Mouse (Mus musculus): Measurements from ENCODE around the gene Resf1. TPM values are rescaled to one million over a fixed set of nuclear protein-coding genes. Genes with fewer than 3 reads are reported as not detected.

Gene Resf1
- polyA plus RNA-seq, 1 experiment = 3.8 TPM

GRCm38 (mm10) chr6:149310226-149310625, 1.0 kb downstream of the Resf1 start:
- peaks cover 78% of the 10 kb centered on the region for H3K36me3 ChIP-seq (replicated peaks; ENCODE audit: low read length)
- H3K4me1 ChIP-seq = peaks cover 74% of the 10 kb centered on the region
- H3K27me3 ChIP-seq (replicated peaks) = no peaks in the 10 kb centered on the region
- peaks cover 21% of the 10 kb centered on the region for H3K9me3 ChIP-seq
- H3K4me3 ChIP-seq (replicated peaks) = peak overlapping the region; percentile 93
- TF ChIP-seq FLI1 (IDR thresholded peaks at IDR 0.05; ENCODE audit: low read length) = no peak
- TF ChIP-seq GATA1 (IDR thresholded peaks at IDR 0.05; ENCODE audit: borderline replicate concordance, low read length) = no peak

- H3K4me1 ChIP-seq = peaks cover 78% of the 10 kb centered on the region
- no peak for TF ChIP-seq FLI1 (IDR thresholded peaks at IDR 0.05; ENCODE audit: low read length)
- peaks cover 13% of the 10 kb centered on the region for H3K9me3 ChIP-seq
- H3K36me3 ChIP-seq (replicated peaks; ENCODE audit: low read length) = peaks cover 78% of the 10 kb centered on the region
- no peaks in the 10 kb centered on the region for H3K27me3 ChIP-seq (replicated peaks)
- H3K4me3 ChIP-seq (replicated peaks) = peak overlapping the region; percentile 93
Measured at GRCm38 (mm10) chr6:149311044-149311443, 1.8 kb downstream of the Resf1 start.

DNA sequence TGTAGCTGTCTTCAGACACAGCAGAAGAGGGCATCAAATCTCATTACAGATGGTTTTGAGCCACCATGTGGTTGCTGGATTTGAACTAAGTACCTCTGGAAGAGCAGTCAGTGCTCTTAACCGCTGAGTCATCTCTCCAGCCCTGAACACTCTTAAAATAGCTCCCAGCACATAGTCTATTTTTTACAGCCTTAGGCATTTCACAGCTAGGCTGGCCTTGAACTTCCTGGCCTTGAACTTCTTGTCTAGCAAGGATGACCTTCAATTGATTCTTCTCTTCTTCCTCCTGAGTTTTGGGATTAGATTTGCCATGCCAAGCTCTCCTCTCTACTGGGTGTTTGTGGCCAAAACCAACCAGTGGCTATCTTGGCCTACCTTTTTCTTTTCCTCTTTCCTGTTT, 2.6 kb downstream of the Resf1 start:
- H3K27me3 ChIP-seq (replicated peaks) = no peaks in the 10 kb centered on the region
- H3K9me3 ChIP-seq = peaks cover 11% of the 10 kb centered on the region; the same call in 1 of the 2 replicates
- H3K36me3 ChIP-seq (replicated peaks; ENCODE audit: low read length) = peaks cover 79% of the 10 kb centered on the region
- TF ChIP-seq GATA1 (IDR thresholded peaks at IDR 0.05; ENCODE audit: borderline replicate concordance, low read length) (no peak), FLI1 (IDR thresholded peaks at IDR 0.05; ENCODE audit: low read length) (no peak)
- peak overlapping the region; percentile 93 for H3K4me3 ChIP-seq (replicated peaks)
- peaks cover 74% of the 10 kb centered on the region for H3K4me1 ChIP-seq

DNA sequence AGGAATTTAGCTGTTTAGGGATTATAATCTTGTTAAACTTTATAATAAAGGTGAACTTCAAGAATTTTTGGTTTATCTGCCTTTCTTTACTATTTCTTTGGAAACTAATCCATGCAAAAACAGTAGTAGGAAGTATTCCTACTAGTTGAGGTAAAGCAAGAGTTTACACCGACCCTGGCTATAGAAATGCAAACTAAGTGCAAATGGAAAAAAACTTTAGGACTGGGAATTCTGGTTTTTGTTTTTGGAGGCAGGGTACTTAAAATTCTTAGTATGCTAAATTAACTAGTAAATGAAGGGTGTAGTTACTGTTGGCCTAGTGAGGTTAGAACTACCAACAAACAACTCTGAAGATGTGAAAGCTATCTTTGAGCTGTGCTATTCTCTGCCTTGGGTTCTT, 3.0 kb downstream of the Resf1 start:
- TF ChIP-seq GATA1 (IDR thresholded peaks at IDR 0.05; ENCODE audit: borderline replicate concordance, low read length) = no peak
- TF ChIP-seq FLI1 (IDR thresholded peaks at IDR 0.05; ENCODE audit: low read length) = no peak
- H3K36me3 ChIP-seq (replicated peaks; ENCODE audit: low read length) = peaks cover 79% of the 10 kb centered on the region
- H3K9me3 ChIP-seq = peaks cover 8% of the 10 kb centered on the region; the same call in 1 of the 2 replicates
- H3K27me3 ChIP-seq (replicated peaks) = no peaks in the 10 kb centered on the region
- H3K4me1 ChIP-seq = peaks cover 72% of the 10 kb centered on the region
- peak overlapping the region; percentile 93 for H3K4me3 ChIP-seq (replicated peaks)

DNA sequence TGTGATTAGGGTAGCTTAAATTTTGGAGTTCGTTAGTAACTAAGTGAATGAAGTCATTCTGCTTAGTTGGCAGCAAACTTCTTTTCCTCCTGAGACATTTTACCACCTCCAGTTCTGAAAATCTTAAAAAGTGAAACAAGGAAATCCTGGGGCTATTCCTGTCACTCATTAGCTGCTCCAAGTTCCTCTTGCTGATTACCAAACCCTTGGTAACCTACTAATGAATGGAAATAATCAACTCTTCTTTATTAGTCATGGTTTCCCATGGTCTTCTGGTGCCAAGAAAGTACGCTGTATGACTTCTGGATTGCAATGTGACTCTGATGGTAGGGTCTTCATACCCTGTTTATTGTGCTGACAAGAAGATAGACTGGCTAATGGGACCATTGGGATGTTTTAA, 5.7 kb downstream of the Resf1 start:
- no peak for TF ChIP-seq GATA1 (IDR thresholded peaks at IDR 0.05; ENCODE audit: borderline replicate concordance, low read length)
- TF ChIP-seq FLI1 (IDR thresholded peaks at IDR 0.05; ENCODE audit: low read length) = no peak
- no peaks in the 10 kb centered on the region for H3K27me3 ChIP-seq (replicated peaks)
- peaks cover 64% of the 10 kb centered on the region for H3K4me1 ChIP-seq
- H3K36me3 ChIP-seq (replicated peaks; ENCODE audit: low read length) = peaks cover 94% of the 10 kb centered on the region
- H3K4me3 ChIP-seq (replicated peaks) = peak overlapping the region; percentile 88
- H3K9me3 ChIP-seq = no peaks in the 10 kb centered on the region

- no peak for TF ChIP-seq GATA1 (IDR thresholded peaks at IDR 0.05; ENCODE audit: borderline replicate concordance, low read length)
- TF ChIP-seq FLI1 (IDR thresholded peaks at IDR 0.05; ENCODE audit: low read length) = no peak
- Histone ChIP-seq H3K36me3 (replicated peaks; ENCODE audit: low read length) (peaks cover 98% of the 10 kb centered on the region), H3K4me3 (replicated peaks) (no peak overlapping the region)
Measured at GRCm38 (mm10) chr6:149323523-149324241, 14.5 kb downstream of the Resf1 start.

GRCm38 (mm10) chr6:149324242-149324633, 15.0 kb downstream of the Resf1 start:
- H3K36me3 ChIP-seq (replicated peaks; ENCODE audit: low read length) = peaks cover 98% of the 10 kb centered on the region
- TF ChIP-seq FLI1 (IDR thresholded peaks at IDR 0.05; ENCODE audit: low read length) = no peak
- no peak for TF ChIP-seq GATA1 (IDR thresholded peaks at IDR 0.05; ENCODE audit: borderline replicate concordance, low read length)
- H3K27me3 ChIP-seq (replicated peaks) = no peaks in the 10 kb centered on the region

More at GRCm38 (mm10) chr6:149323523-149324241, 14.5 kb downstream of the Resf1 start:
- Histone ChIP-seq H3K27me3 (replicated peaks) (no peaks in the 10 kb centered on the region), H3K9me3 (peaks cover 14% of the 10 kb centered on the region; the same call in 1 of the 2 replicates), H3K4me1 (peaks cover 34% of the 10 kb centered on the region)

GRCm38 (mm10) chr6:149329071-149329470, 19.9 kb downstream of the Resf1 start:
- peak overlapping the region; percentile 51 for H3K4me3 ChIP-seq (replicated peaks)
- H3K36me3 ChIP-seq (replicated peaks; ENCODE audit: low read length) = peaks cover 100% of the 10 kb centered on the region
- H3K9me3 ChIP-seq = peaks cover 14% of the 10 kb centered on the region; the same call in 1 of the 2 replicates
- TF ChIP-seq GATA1 (IDR thresholded peaks at IDR 0.05; ENCODE audit: borderline replicate concordance, low read length) = no peak
- TF ChIP-seq FLI1 (IDR thresholded peaks at IDR 0.05; ENCODE audit: low read length) = no peak
- peaks cover 20% of the 10 kb centered on the region for H3K4me1 ChIP-seq
- no peaks in the 10 kb centered on the region for H3K27me3 ChIP-seq (replicated peaks)

More at GRCm38 (mm10) chr6:149324242-149324633, 15.0 kb downstream of the Resf1 start:
- Histone ChIP-seq H3K4me1 (peaks cover 38% of the 10 kb centered on the region), H3K4me3 (replicated peaks) (no peak overlapping the region), H3K9me3 (peaks cover 14% of the 10 kb centered on the region; the same call in 1 of the 2 replicates)

GRCm38 (mm10) chr6:149330332-149330731, 21.1 kb downstream of the Resf1 start:
- peaks cover 14% of the 10 kb centered on the region; the same call in 1 of the 2 replicates for H3K9me3 ChIP-seq
- no peak for TF ChIP-seq FLI1 (IDR thresholded peaks at IDR 0.05; ENCODE audit: low read length)
- TF ChIP-seq GATA1 (IDR thresholded peaks at IDR 0.05; ENCODE audit: borderline replicate concordance, low read length) = no peak
- peaks cover 100% of the 10 kb centered on the region for H3K36me3 ChIP-seq (replicated peaks; ENCODE audit: low read length)
- no peaks in the 10 kb centered on the region for H3K27me3 ChIP-seq (replicated peaks)
- H3K4me3 ChIP-seq (replicated peaks) = no peak overlapping the region
- peaks cover 18% of the 10 kb centered on the region; the same call in 1 of the 2 replicates for H3K4me1 ChIP-seq

DNA sequence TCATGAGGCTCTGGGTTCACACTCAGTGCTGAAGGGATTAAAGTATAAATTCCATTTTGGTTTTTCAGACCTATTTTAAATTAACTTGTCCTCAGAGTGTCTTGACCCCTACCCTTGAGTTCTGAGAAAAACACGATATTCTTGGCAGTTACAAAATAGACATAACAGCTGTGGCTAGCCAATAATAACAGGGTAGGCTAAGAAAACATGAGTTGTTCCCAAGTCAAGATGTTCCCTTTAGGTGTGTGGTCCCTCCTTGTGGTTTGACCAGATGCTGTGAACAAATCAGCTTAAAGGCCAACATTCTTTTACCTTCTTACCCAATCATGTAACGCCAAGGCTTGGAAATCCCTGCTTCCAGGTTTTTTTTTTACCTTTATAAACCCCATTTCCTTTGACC, 23.8 kb downstream of the Resf1 start:
- H3K4me3 ChIP-seq (replicated peaks) = no peak overlapping the region
- peaks cover 100% of the 10 kb centered on the region for H3K36me3 ChIP-seq (replicated peaks; ENCODE audit: low read length)
- no peak for TF ChIP-seq GATA1 (IDR thresholded peaks at IDR 0.05; ENCODE audit: borderline replicate concordance, low read length)
- TF ChIP-seq FLI1 (IDR thresholded peaks at IDR 0.05; ENCODE audit: low read length) = no peak

More for the DNA sequence above, 23.8 kb downstream of the Resf1 start:
- Histone ChIP-seq H3K27me3 (replicated peaks) (no peaks in the 10 kb centered on the region), H3K4me1 (peaks cover 11% of the 10 kb centered on the region; the same call in 1 of the 2 replicates), H3K9me3 (no peaks in the 10 kb centered on the region)
